Mouse (Mus musculus): ENCODE data around the gene Rgs16.

Gene Rgs16

DNA sequence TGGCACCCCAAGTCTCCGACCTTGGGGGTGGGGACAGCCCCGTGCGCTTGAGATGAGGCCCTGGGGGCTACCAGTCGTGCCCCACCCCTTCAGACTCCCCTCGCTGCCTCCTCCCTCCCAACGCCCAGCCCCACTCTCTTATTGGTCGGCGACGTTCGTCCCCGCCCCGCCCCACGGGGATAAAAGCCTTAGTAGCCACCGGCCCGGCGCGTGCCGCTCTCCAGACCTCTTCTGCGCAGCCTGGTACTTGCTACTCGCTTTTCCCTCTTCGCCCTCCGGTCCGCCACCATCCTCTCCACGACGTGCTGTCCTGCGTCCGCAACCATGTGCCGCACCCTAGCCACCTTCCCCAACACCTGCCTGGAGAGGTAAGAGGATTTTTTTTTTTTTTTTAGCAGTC is at the start of gene Rgs16:
Gene Rgs16 (plus strand): TSS at position 205 of the 400 bp plus-strand sequence.
- DNase-seq (ENCODE audit: low read depth), result peak; percentile 89

DNA sequence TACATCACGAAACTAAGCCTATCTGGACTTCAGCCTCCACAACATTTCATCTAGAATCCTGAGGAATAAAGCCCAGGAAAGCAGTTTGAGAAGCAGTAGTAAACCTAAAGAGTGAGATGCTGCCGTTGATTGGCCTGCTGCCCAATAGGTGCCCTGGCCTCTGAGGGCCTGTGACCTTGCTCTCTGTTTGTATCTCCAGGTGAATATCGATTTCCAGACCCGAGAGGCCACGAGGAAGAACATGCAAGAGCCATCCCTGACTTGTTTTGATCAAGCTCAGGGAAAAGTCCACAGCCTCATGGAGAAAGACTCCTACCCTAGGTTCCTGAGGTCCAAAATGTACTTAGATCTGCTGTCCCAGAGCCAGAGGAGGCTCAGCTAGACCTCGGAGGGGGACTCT is 47.6 kb upstream of the Rgs16 start:
- DNase-seq (ENCODE audit: low read depth), result no peak

DNA sequence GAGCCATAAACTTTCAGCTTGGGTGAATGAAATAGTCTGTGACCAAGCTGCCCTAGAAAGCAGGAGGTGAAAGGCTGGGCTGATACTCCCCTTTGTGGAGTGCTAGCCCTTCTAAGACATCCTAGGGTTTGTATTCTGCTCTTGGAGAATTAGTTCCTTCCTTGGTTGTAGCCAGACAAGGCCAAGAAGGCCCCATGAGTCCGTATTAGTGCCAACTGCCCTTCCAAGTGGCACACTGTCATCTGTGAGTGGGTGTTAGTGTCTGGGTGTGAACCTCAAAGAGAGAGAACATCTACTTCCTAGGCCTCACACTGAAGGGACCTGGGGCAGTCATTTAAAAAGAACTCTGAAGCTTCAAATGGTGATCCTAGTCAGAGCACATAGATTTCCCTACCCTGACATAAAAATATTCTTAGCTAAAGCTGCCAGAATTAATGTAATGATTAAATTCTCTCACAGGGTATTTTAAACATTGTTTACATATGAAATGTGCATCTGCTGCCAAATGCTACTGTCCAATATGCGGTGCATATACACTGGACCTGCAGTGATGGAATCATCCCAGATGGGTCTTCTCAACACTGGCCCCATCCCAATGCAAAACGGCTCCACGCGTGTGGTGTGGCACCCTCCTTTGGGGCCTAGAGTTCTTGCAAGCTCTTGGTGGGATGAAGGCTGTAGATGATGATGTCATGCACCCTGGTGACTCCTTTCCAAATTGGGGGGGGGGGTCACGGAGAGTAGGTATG is 45.6 kb upstream of the Rgs16 start:
- DNase-seq (ENCODE audit: low read depth), result no peak

DNA sequence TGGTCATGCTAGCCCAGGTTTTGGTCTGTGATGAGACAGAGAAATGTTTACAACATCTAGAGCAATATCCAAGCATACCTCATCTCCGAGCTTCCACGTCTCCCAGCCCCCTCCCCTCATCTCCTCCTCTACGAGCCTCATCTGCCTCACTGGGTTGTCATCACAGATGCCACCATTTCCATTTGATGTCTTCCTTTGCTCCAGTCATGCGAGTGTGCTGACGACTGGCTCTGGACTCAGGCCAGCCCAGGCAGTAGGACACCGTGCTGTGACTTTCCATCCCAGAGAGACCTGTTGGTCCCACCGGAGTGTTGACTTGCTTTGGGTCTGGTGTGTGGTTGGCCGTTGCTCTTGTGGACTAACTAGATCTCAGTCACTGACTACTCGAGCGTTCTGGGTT is 44.8 kb upstream of the Rgs16 start:
- no peak for DNase-seq (ENCODE audit: low read depth)

DNA sequence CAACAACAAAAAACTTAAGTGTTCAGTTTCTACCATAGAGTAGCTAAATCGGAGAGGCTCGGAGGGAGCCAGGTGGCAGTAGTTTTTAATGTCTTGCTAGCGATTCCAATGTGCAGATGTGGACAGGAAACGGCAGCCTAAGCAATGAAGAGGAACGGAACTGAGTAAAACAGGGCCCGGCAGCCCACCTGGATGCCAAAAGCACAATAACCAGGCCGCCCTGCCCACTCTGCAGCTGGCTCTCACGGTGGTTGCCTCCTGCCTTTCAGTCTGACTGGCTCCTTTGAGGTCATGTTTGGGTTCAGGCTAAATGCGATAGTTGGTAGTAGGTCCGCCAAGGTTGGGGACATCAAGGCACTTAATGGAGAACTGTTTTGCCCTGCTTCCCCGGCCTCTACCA is 44.1 kb upstream of the Rgs16 start:
- no peak for DNase-seq (ENCODE audit: low read depth)

DNA sequence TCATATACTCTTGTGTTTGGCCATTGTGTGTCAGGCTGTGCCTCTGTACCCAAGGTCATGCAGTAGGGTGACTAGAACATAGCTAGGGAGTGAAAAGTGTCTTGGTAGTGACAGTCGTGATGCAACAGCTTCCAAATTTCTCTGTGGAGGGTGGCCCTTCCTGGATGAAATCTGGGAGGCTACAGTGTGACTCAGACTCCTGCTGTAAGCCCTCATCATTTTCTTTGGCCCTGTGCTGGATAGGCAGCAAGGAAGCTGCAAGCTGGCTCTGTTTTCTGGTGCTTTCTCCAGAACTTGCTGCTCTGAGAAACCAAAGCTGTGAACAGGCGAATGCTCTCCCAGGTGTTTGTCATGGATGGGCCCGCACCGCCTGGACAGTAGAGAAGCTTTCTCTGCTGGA is 43.6 kb upstream of the Rgs16 start:
- DNase-seq (ENCODE audit: low read depth), result no peak

DNA sequence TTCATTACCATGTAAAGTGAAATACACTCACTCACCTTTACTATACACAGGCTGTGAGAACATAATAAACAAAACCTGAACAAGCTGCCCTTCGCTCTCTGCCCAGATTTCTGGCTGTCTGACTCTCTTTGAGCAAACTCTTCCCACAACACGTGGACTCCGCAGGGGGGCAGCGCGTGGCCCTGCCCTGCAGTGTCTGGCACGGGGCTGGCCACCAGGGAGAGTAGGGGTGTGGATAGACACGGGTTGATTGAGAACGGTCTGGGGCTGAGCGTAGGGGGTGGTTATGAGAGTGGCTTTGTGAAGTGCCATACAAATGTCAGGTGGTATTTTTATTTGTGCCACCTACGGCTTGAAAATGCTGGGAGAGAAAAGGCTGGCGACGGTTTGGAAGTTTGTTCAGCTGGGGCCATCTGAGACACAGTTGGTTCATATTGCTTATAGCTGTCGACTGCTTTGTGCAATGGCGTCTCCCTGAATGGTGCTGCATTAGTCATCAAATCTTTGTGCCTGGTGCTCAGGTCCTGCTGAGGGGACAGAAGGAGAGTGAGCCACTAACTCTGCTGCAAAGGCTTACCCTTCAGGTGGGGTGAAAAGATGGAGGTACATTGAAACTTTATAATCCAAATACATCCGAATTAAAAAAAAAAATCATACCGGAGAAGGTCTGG is 42.4 kb upstream of the Rgs16 start:
- DNase-seq (ENCODE audit: low read depth), result no peak

DNA sequence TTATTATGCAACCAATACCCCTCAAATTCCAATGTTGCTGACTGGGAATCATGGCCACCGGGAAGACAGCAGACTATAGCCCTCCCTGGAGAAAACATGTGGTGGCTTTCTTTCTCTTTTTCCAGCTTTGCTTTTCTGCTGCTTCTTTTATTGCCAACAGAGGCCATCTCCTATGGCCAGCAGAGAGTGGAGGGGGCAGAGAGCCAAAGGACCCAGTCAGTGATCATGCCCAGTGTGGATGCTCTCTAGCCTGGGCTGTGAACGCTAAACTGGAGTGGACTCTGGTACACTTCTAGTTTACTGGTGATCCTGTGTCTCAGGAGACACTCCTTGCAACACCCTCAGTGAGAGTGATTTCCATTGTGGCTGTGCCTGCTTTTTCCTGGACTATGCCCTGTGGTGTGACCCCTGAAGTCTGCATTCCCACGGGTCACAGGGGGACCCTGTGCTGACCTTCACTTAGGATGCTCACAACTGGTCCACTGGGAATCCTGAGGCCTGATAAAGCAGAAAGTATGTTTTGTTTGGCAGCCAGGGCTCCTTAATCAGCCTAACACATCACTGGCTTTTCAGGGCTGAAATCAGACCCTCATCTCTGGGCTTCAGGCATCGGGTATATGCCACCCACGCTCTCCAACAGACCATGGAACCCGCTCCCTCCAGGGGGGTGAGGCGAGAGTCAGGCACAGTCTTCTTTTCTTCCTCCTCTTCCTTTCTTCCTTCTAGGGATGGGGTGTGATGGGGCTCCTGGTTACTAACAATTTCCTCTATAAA is 41.7 kb upstream of the Rgs16 start:
- DNase-seq (ENCODE audit: low read depth), result no peak

DNA sequence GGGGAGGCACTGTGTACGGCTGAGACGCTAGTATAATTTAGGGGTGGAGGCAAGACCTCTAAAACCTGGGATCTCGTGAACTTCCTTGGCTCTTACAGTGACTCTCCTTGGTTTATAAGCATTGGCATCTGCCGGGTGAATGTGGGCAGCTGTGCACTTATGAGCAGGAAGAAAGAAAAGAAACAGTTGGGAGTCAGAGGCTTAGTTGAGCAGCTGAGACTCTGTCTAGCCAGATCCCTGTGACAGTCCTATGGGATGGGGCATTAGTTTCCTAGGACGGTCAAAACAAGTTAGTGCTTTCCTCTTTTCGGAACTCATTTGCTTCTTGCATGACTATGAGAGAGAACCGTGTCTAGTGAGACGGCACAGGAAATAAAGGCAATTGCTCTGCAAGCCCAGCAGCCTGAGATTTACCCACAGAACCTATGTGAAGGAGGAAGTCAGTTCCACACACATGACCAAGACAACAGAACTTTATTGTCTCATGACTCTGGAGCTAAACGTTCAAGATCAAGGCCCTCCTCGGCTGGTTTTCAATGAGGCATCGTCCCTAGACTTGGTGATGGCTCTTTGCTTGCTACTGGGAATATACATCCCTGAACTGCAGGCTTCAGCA is 39.6 kb upstream of the Rgs16 start:
- no peak for DNase-seq (ENCODE audit: low read depth)

DNA sequence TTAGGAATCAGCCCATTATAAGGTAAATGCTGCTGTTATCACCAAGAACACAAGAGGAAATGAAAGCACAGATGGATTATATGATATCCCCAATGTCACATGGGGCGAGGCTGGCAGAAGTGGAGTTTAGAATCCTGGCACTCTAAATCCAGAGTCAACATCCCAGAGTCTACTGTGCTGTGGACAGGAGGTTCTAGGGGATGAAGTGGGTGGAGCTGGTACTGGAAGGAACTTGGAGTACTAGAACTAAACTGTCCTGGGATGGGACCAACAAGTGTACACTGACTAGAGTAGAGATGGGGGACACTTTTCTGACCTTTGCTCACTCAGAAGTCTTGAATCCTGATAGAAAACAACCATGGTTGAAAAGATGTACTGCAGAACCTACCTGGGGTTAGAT is 38.7 kb upstream of the Rgs16 start:
- DNase-seq (ENCODE audit: low read depth), result no peak

DNA sequence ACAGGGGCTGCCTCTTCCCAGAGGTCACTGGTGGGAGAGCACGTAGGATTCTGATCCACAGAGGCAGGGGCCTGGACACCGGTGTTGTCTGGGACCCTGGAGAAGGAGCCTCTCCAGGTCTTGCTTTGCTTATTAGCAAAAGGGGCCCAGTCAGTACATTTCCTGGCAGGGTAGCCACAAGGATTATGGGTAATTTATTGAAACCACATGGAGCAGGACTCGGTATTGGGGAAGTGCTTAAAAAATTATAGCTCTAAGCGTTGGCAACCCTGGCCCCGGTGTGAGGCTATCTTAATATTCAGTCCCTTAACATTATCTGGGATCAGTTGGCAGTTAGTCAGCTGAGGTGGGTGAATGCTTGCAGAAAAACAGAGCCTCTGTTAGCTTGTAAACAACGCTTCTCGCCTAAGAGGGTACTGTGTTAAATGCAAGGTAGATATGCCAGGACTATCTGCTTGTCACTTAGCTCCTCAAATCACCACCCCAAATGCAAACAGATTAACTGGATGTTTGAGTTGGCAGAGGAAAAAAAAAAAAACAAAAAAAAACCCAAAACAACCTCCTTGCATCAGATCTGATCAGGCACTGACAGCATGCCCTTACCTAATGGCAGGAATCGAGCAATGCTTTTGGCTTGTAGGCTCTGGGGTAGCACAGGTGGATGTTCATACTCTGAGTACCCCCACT is 37.8 kb upstream of the Rgs16 start:
- DNase-seq (ENCODE audit: low read depth), result no peak

DNA sequence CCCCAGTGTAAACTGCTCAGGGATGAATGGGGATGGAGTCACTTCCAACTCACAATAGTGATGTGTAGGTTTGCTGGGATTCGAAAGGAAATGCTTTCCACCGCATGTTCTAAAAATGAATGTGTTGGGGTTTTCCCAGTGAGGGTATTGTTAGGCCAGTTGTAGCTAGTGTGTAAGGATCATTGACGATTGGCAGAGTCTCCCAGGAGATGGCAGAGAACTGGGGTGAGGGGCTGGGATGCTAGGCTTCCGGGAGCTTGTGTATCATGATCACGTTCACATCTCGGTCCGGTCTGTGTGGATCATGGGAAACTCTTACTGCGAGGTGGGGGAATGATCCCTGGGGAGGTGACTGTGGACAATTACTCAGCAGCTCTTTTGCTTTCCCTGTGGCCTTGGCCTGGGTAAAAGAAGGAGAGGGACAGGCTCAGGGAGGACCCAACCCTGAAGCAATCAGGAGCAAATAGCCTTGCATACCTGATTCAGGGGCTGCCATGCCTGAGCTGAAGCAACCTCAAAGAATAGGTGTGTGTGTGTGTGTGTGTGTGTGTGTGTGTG is 37.2 kb upstream of the Rgs16 start:
- DNase-seq (ENCODE audit: low read depth), result peak; percentile 54

DNA sequence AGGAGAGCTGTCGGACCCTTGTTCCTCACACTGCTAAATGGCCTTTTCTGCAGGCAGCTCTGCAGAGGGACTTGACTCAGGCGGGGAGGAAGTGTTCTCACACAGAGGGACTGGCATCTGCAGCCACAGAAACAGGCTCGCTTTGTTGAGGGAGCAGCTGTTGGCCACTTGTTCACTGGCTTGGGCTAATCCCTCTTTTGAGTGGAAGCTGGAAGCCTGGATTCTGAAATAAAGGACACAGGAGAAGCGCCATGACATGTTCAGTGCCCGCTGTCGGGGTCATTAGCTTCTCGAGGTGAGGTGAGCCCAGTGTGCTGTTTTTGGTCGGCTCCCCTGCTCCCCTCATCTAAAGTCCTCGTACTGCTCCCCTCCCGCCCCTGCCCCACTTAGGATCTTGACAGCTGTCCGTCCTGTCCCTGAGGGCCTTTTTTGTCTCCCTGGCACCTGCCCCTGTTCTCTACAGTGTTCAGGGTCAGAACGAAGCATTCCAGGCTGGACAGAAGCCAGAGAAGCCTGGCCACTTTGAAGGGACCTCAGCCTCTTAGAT is 36.6 kb upstream of the Rgs16 start:
- DNase-seq (ENCODE audit: low read depth), result no peak

DNA sequence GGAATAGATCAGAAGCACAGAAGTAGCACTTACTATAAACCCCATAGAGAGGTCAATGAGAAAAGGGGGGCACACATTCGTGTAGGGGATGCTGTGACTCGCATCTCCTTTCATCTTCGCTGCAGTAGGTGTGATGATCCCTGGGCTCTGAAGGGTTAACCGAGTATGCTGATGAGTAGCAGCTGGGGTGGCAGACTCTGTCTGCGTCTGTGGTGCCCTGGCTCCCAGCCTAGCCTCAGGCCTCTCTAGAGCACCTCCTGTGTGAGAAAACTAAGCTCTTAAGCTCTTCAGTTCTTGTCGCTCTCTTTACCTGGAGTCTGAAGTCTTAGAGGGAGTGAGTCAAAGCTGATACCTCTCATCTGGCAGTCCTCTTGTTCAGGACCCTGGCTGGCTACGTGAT is 36.0 kb upstream of the Rgs16 start:
- no peak for DNase-seq (ENCODE audit: low read depth)

DNA sequence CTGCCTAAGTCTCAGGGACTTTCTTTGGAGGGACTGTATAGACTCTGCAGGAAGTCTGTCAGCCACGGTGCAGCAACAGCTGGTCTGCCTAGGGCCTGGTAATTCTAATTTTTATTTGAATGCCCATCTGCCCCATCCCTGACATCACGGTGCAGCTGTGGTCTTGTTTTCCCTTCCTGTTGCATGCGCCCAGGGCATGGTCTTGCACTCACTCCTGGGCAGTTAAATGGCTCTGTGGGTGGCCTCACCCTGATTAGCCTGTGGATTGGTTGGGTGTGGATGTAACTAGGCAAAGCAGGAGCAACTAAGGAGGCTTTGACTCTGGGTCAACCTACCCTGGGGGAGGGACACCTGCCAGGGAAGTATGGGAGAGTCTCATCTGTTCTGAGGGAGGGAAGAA is 35.2 kb upstream of the Rgs16 start:
- no peak for DNase-seq (ENCODE audit: low read depth)

DNA sequence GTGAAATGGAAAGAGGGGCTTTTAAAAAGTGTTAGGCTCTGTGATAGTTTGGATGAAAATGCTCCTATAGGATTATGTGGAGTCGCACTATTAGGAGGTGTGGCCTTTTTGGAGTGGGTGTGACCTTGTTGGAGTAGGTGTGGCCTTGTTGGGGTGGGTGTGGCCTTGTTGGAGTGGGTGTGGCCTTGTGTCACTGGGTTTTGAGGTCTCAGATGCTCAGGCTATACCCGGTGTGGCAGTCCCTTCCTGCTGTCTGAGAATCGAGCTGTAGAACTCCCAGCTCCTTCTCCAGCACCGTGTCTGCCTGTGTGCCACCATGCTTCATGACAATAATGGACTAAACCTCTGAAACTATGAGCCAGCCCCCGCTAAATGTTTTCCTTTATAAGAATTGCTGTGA is 31.5 kb upstream of the Rgs16 start:
- no peak for DNase-seq (ENCODE audit: low read depth)

DNA sequence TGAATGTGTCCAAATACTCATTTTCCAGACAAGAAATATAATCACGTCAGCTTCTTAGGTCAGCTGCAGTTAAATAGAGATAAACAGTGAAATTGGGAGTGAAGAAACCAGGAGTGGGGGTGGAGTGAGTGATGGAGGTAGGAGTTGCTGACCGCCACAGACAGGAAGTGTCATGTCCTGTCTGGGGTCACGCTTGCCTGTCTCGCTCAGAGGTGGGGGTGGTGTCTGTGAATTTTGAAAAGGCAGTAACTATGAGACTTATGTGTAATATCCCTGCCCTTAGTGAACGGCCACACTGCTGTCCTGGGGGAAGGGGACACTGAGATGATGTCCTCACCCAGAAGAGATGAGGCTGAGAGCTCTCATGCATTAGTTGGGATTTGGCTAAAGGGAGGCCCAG is 30.7 kb upstream of the Rgs16 start:
- peak; percentile 36 for DNase-seq (ENCODE audit: low read depth)

DNA sequence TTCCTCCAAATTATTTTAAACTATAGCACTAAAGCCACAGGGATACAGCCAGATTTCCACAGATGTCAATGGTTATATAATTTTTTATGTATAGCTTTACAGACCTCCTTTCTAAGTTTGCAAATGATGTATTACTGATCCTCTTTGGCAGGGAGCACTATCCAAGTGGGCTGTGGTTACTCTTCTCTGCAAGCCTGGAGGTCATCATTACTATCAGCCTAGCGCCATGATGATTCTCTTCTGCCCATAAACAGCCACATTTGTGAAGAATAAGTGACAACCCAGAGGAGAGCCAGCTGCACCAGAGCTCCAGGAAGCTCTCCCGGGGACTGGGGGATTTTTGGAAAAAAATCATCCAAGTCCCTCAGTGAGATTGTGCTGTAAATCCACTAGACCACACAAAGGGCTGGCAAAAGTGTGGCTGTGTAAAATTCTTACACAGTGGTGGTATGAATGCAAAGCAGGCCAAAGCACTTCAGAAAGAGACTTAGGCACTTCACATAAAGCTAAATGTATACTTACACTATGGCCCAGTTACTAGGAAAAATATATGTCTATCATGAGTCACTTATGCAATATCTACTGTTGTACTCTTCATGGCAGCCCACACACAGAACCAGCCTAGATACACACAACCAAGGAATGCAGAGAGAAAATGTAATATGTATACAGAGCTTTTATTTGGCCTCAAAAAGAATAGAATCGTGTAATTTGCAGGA is 28.4 kb upstream of the Rgs16 start:
- DNase-seq (ENCODE audit: low read depth), result no peak

DNA sequence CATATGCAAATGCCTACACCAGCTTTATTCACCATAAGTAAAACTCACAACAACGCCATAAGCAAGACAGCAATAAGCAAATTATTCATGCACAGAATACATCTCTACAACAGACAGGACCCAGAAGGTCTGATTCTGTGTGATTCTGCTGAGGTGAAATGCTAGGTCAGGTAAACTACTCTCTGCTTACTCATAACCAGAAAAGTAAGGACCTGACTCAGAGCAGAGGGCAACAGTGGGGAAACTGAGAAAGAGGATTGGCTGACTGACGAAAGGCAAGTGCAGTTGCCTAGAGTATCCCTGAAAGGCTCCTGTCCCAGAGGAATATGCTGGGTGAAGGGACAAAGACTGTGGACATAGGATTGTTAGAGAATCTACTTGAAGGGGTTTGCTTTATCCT is 27.5 kb upstream of the Rgs16 start:
- peak; percentile 36 for DNase-seq (ENCODE audit: low read depth)

DNA sequence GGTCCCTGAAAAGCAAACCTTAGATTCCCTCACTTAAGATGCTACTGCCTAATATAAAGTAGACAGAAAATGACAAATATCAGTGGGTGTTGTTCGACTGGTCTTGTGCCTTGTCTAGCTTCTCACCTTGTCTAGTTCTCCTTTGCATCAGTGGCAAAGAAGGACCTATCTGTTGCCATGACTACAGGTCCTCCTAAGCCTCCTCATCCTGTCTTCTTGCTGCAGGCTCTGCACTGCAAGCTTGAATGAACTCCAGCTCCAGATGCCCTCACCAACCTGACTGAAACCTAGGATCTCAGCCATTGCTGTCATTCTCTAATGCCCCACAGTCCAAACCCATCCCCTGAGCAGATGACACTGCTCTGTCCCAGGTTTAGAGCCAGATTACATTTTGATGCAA is 22.2 kb upstream of the Rgs16 start:
- DNase-seq (ENCODE audit: low read depth), result no peak

DNA sequence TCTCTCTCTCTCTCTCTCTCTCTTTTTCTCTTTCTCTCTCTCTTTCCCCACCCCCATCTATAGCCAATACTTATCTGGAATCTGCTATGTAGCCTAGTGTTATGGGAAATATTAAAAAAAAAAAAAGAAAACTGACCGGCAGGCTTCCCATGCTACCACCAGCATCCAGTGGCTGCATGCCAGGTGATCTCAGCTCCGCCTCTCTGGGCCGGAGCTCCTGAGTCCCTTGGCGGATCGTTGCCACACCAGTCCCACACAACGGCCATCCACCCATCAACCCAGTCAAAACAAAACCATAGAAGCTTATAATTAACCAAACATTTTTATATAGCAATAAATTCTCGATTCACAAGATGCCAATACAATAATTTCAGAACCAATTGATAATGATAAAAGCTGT is 19.2 kb upstream of the Rgs16 start:
- DNase-seq (ENCODE audit: low read depth), result no peak
